Mouse (Mus musculus) embryonic facial prominence, embryonic 10.5 days (tissue): ENCODE data around the gene Gm20441. TPM values are rescaled to one million over a fixed set of nuclear protein-coding genes. Genes with fewer than 3 reads are reported as not detected.

Experiments used
- DNase-seq: peaks from one replicate; pipeline ENCODE4 v3.0.0-alpha.2; 2017; ENCODE audit warnings: low spot score
- H3K27ac ChIP-seq: fragments of 300-500 bp; sonication (generic); replicated peaks from 2 replicates; pipeline ENCODE4 v1.5.1; 2016; ENCODE audit warnings: mild to moderate bottlenecking
- H3K27me3 ChIP-seq: fragments of 300-500 bp; sonication (generic); replicated peaks from 2 replicates; pipeline ENCODE4 v1.6.1; 2016; ENCODE audit warnings: low read depth, mild to moderate bottlenecking; ENCODE audit not compliant: poor library complexity, severe bottlenecking
- H3K36me3 ChIP-seq: fragments of 300-500 bp; sonication (generic); replicated peaks from 2 replicates; pipeline ENCODE4 v1.6.1; 2016; ENCODE audit warnings: mild to moderate bottlenecking, moderate library complexity
- H3K4me1 ChIP-seq: fragments of 300-500 bp; sonication (generic); 2 replicates; pipeline ENCODE4 v1.6.1; 2016
- H3K4me3 ChIP-seq: fragments of 300-500 bp; sonication (generic); 2 replicates; pipeline ENCODE4 v1.5.1; 2016; ENCODE audit warnings: mild to moderate bottlenecking, moderate library complexity
- H3K9me3 ChIP-seq: fragments of 300-500 bp; sonication (generic); 2 replicates; pipeline ENCODE4 v1.6.1; 2016; ENCODE audit warnings: mild to moderate bottlenecking
- WGBS: fragments of 180-500 bp; shearing (Covaris S2); methylation state at CpG from one replicate; pipeline ENCODE4 v1.1.7; 2016; 5-methylcytosine and 5-hydroxymethylcytosine counted together
- polyA plus RNA-seq: library from polyadenylated mRNA; unstranded; fragments of >200 nt; fragmentation: Nextera tagmentation; extraction: Ambion mirVana; gene quantifications from 2 replicates; pipeline ENCODE4 v1.2.1, GENCODE M21; 2016

Gene Gm20441
- polyA plus RNA-seq, 1 experiment from 2014 or later: not detected

DNA sequence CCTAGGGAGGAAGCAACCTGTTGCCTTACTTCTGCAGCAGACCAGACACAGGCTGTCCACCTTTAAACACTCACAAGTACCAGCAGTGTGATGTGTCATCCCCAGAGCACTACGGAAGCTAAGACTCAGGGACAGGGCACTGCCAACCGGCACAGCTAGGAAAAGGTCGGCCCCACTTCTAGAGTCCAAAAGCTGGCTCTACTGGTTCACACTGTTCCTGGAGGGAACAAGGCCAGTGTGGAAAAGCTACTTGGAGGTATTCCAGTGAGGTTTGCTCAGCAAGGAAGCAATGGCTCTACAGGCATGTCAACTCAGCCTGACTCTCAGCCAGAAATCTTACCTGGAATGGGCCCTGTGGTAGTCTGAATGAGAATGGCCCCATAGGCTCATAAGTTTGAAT is 39.9 kb downstream of the Gm20441 start:
- H3K4me1 ChIP-seq: no peaks in the 10 kb centered on the region
- H3K27me3 ChIP-seq: no peaks in the 10 kb centered on the region
- no peaks in the 10 kb centered on the region for H3K9me3 ChIP-seq
- DNase-seq: no peak
- 99% methylated on average over 3 of the region's 3 CpGs for WGBS
- H3K27ac ChIP-seq: no peak overlapping the region
- peaks cover 98% of the 10 kb centered on the region for H3K36me3 ChIP-seq
- H3K4me3 ChIP-seq: no peak overlapping the region

DNA sequence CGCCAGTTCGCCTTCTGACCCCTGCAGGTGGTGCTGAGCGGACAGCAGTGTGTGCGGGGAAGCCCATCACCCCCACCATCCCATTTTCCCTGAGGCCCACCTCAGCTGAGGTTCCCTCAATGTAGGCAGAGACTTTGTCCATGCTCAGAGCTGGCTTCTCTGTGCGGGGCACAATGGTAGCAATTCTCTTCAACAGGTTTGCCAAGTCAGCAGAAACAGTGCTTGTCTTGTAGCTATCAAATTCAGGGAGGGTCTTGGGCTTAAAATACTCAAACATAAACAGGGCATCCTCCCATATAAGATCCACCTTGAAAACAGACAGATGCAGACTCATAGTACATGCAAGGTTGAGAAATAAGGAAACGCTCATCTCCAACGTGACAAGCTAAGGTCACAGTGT is 55.3 kb downstream of the Gm20441 start:
- Histone ChIP-seq H3K27me3 (no peaks in the 10 kb centered on the region), H3K4me1 (no peaks in the 10 kb centered on the region), H3K27ac (no peak overlapping the region), H3K9me3 (no peaks in the 10 kb centered on the region), H3K36me3 (peaks cover 96% of the 10 kb centered on the region), H3K4me3 (no peak overlapping the region)
- DNase-seq: no peak
- whole genome bisulfite sequencing: 93% methylated on average over 7 of the region's 7 CpGs

Other genes with a start within 250 kb of the Gm20441 start
- gene Lrrc75b, start 220.6 kb downstream of the Gm20441 start, polyA plus RNA-seq: 1.6 and 2.3 TPM in 2 replicates
- gene Ggt1, start 219.3 kb downstream of the Gm20441 start, polyA plus RNA-seq: 1.5 and 2.3 TPM in 2 replicates
- 0.75 and 0.77 TPM in 2 replicates for gene Ggt5, start 191.6 kb downstream of the Gm20441 start, polyA plus RNA-seq
- 1.6 and 1.8 TPM in 2 replicates for gene Susd2, start 136.9 kb downstream of the Gm20441 start, polyA plus RNA-seq
- 32.5 and 39.0 TPM in 2 replicates for gene Cabin1, start 16.6 kb downstream of the Gm20441 start, polyA plus RNA-seq
- gene Ddt, start 7.5 kb downstream of the Gm20441 start, polyA plus RNA-seq: 93.8 and 103 TPM in 2 replicates
- gene Gstt3, start 460 bp upstream of the Gm20441 start, polyA plus RNA-seq: 2.4 and 4.3 TPM in 2 replicates
- gene Gstt1, start 17.6 kb upstream of the Gm20441 start, polyA plus RNA-seq: 3.0 and 4.3 TPM in 2 replicates
- gene Gstt4, start 41.6 kb upstream of the Gm20441 start, polyA plus RNA-seq: 0.21 TPM in 1 of 2 replicates, not detected in the other
- gene Gstt2, start 56.5 kb upstream of the Gm20441 start, polyA plus RNA-seq: 6.8 and 8.5 TPM in 2 replicates
- gene Mif, start 79.3 kb upstream of the Gm20441 start, polyA plus RNA-seq: 3,361 and 3,650 TPM in 2 replicates
- gene Derl3, start 112.5 kb upstream of the Gm20441 start, polyA plus RNA-seq: 2.3 and 3.0 TPM in 2 replicates
- 284 and 291 TPM in 2 replicates for gene Smarcb1, start 140.7 kb upstream of the Gm20441 start, polyA plus RNA-seq
- gene Chchd10, start 152.2 kb upstream of the Gm20441 start, polyA plus RNA-seq: 8.4 and 9.6 TPM in 2 replicates
- 36.7 and 46.4 TPM in 2 replicates for gene Mmp11, start 155.5 kb upstream of the Gm20441 start, polyA plus RNA-seq
- gene Gm867, start 159.7 kb upstream of the Gm20441 start, polyA plus RNA-seq: 0.29 and 0.56 TPM in 2 replicates
- gene Vpreb3, start 162.1 kb upstream of the Gm20441 start, polyA plus RNA-seq: 0.42 and 1.1 TPM in 2 replicates
- 0.10 TPM in 1 of 2 replicates, not detected in the other for gene Gm5134, start 173.6 kb upstream of the Gm20441 start, polyA plus RNA-seq